Mouse (Mus musculus) layer of hippocampus, adult 9-10 months (tissue): Measurements from ENCODE around the gene Grn.
"Not testable (repeated sequence)": the region's sequence is repeated elsewhere in the genome, so short reads cannot be mapped to it uniquely, and the experiment has no call there.

ENCODE experiments used
- DNase-seq: peaks from one replicate; pipeline ENCODE4 v3.0.0; 2022; ENCODE audit warnings: low spot score

Grn gene

GRCm38 (mm10) chr11:102401898-102402500, 28.1 kb upstream of the Grn start:
- no peak for DNase-seq

GRCm38 (mm10) chr11:102403657-102404056, 26.5 kb upstream of the Grn start:
- DNase-seq: no peak

GRCm38 (mm10) chr11:102404161-102405010, 25.7 kb upstream of the Grn start:
- no peak for DNase-seq

- no peak for DNase-seq
These were observed 24.4 kb upstream of the Grn start for GRCm38 (mm10) chr11:102405544-102406285.

- no peak for DNase-seq
These were observed 23.7 kb upstream of the Grn start for GRCm38 (mm10) chr11:102406401-102406800.

GRCm38 (mm10) chr11:102406900-102407833, 22.9 kb upstream of the Grn start:
- no peak for DNase-seq

- DNase-seq: no peak
These were observed 22.3 kb upstream of the Grn start, which contains the start of gene Slc25a39 for GRCm38 (mm10) chr11:102407834-102408215. Gene Slc25a39 (minus strand): TSS chr11:102407946.

- DNase-seq: peak; percentile 95
These were observed 21.7 kb upstream of the Grn start for GRCm38 (mm10) chr11:102408344-102408876.

GRCm38 (mm10) chr11:102408888-102409794, 21.0 kb upstream of the Grn start:
- no peak for DNase-seq

- DNase-seq: no peak
These were observed 20.3 kb upstream of the Grn start for GRCm38 (mm10) chr11:102409795-102410330.

GRCm38 (mm10) chr11:102410345-102410744, 19.8 kb upstream of the Grn start:
- not testable (repeated sequence) for DNase-seq

- DNase-seq: no peak
These were observed 19.1 kb upstream of the Grn start for GRCm38 (mm10) chr11:102411061-102411460.

GRCm38 (mm10) chr11:102411704-102412103, 18.4 kb upstream of the Grn start:
- DNase-seq: peak; percentile 84

- DNase-seq: no peak
These were observed 17.1 kb upstream of the Grn start for GRCm38 (mm10) chr11:102413059-102413458.

GRCm38 (mm10) chr11:102415034-102415802, 14.9 kb upstream of the Grn start:
- no peak for DNase-seq

- no peak for DNase-seq
These were observed 13.0 kb upstream of the Grn start for GRCm38 (mm10) chr11:102417160-102417559.

- no peak for DNase-seq
These were observed 11.2 kb upstream of the Grn start for GRCm38 (mm10) chr11:102418887-102419286.

- no peak for DNase-seq
These were observed 8.6 kb upstream of the Grn start for GRCm38 (mm10) chr11:102421559-102421958.

GRCm38 (mm10) chr11:102424666-102425065, 5.4 kb upstream of the Grn start:
- DNase-seq: no peak
